Mouse (Mus musculus) MEL (cell line): ENCODE data around the gene Nxph3. TPM values are rescaled to one million over a fixed set of nuclear protein-coding genes. Genes with fewer than 3 reads are reported as not detected.
A peak's percentile ranks its signal among the peaks of the same experiment; 100 is the strongest.

ENCODE experiments used
- DNase-seq: peaks from one replicate; pipeline ENCODE4 v3.0.0; 2011; ENCODE audit warnings: low read depth, low spot score
- H3K27ac ChIP-seq: 2 replicates; pipeline ENCODE4 v1.5.1; 2012; ENCODE audit warnings: low read depth, mild to moderate bottlenecking, control low read depth, low read length, moderate library complexity; ENCODE audit not compliant: control insufficient read depth
- H3K27me3 ChIP-seq, 2 experiments: fragments of 150-350 bp in 1 of 2; sonication (generic) in 1 of 2; 2 replicates each; pipeline ENCODE4 v1.6.1; 2012; ENCODE audit warnings: low read length in 2 of 2, mild to moderate bottlenecking in 2 of 2, improper control_type of control experiment in 1 of 2, moderate library complexity in 1 of 2; ENCODE audit not compliant: insufficient read depth in 2 of 2, control insufficient read depth in 1 of 2
- H3K36me3 ChIP-seq, 2 experiments: 2 replicates each; pipeline ENCODE4 v1.6.1; 2012 to 2014; ENCODE audit warnings: low read length in 2 of 2, improper control_type of control experiment in 1 of 2, inconsistent platforms in 1 of 2, mild to moderate bottlenecking in 1 of 2; ENCODE audit not compliant: insufficient read depth in 2 of 2, control insufficient read depth in 1 of 2
- H3K4me1 ChIP-seq, 2 experiments: fragments of 150-350 bp in 1 of 2; sonication (generic) in 1 of 2; 2 replicates each; pipeline ENCODE4 v1.6.1; 2012; ENCODE audit warnings: low read length in 2 of 2, improper control_type of control experiment in 1 of 2, mild to moderate bottlenecking in 1 of 2; ENCODE audit not compliant: insufficient read depth in 2 of 2, control insufficient read depth in 1 of 2
- H3K4me3 ChIP-seq, 2 experiments: fragments of 150-350 bp in 1 of 2; sonication (generic) in 1 of 2; 2 replicates each; pipeline ENCODE4 v1.5.1; 2012; ENCODE audit warnings: low read depth in 2 of 2, low read length in 2 of 2, mild to moderate bottlenecking in 2 of 2, moderate library complexity in 2 of 2, control low read depth in 1 of 2, improper control_type of control experiment in 1 of 2; ENCODE audit not compliant: control insufficient read depth in 1 of 2, insufficient read depth in 1 of 2
- H3K79me2 ChIP-seq: 2 replicates; pipeline ENCODE4 v1.6.1; 2012; ENCODE audit warnings: mild to moderate bottlenecking, low read length, moderate library complexity; ENCODE audit not compliant: control insufficient read depth, poor library complexity, insufficient read depth
- H3K9ac ChIP-seq: 2 replicates; pipeline ENCODE4 v1.6.1; 2012; ENCODE audit warnings: low read depth, mild to moderate bottlenecking, control low read depth, low read length, moderate library complexity; ENCODE audit not compliant: control insufficient read depth, poor library complexity, severe bottlenecking
- H3K9me3 ChIP-seq: fragments of 150-350 bp; sonication (generic); replicated peaks from 2 replicates; pipeline ENCODE4 v1.6.1; 2012; ENCODE audit warnings: mild to moderate bottlenecking, low read length, improper control_type of control experiment, moderate library complexity; ENCODE audit not compliant: insufficient read depth
- BHLHE40 ChIP-seq: IDR thresholded peaks from 2 replicates; pipeline ENCODE4 v1.6.1; 2012; ENCODE audit warnings: low read depth, mild to moderate bottlenecking, inconsistent platforms, low read length, improper control_type of control experiment, borderline replicate concordance
- CHD1 ChIP-seq: IDR thresholded peaks from 2 replicates; pipeline ENCODE4 v1.6.1; 2012; ENCODE audit warnings: low read depth, mild to moderate bottlenecking, inconsistent platforms, low read length, improper control_type of control experiment
- CHD2 ChIP-seq: IDR thresholded peaks from 2 replicates; pipeline ENCODE4 v1.6.1; 2011; ENCODE audit warnings: low read length, improper control_type of control experiment
- CTCF ChIP-seq, 3 experiments: IDR thresholded peaks in 2 of 3; conservative IDR thresholded peaks in 1 of 3; 2 replicates each; pipeline ENCODE4 v1.5.1; 2011 to 2012; ENCODE audit warnings: low read length in 3 of 3, low read depth in 2 of 3, mild to moderate bottlenecking in 2 of 3, improper control_type of control experiment in 1 of 3, inconsistent platforms in 1 of 3, mixed read lengths in 1 of 3, moderate library complexity in 1 of 3; ENCODE audit not compliant: control insufficient read depth in 1 of 3, insufficient read depth in 1 of 3, poor library complexity in 1 of 3, severe bottlenecking in 1 of 3
- EP300 ChIP-seq, 2 experiments: IDR thresholded peaks; 2 replicates each; pipeline ENCODE4 v1.6.1; 2011; ENCODE audit warnings: improper control_type of control experiment in 2 of 2, low read length in 2 of 2, low read depth in 1 of 2, mild to moderate bottlenecking in 1 of 2
- GABPA ChIP-seq: IDR thresholded peaks from 2 replicates; pipeline ENCODE4 v1.6.1; 2012; ENCODE audit warnings: low read depth, mild to moderate bottlenecking, inconsistent platforms, low read length, improper control_type of control experiment, moderate library complexity
- KAT2A ChIP-seq: conservative IDR thresholded peaks from 2 replicates; pipeline ENCODE4 v1.6.1; 2012; ENCODE audit warnings: low read depth, low read length, improper control_type of control experiment, inconsistent platforms
- MAZ ChIP-seq: IDR thresholded peaks from 2 replicates; pipeline ENCODE4 v1.6.1; 2012; ENCODE audit warnings: low read depth, mild to moderate bottlenecking, inconsistent platforms, low read length, improper control_type of control experiment
- MEF2A ChIP-seq: IDR thresholded peaks from 2 replicates; pipeline ENCODE4 v1.6.1; 2014; ENCODE audit warnings: low read depth, mild to moderate bottlenecking, inconsistent platforms, low read length, improper control_type of control experiment; ENCODE audit not compliant: poor library complexity, insufficient replicate concordance, severe bottlenecking; ENCODE audit errors: extremely low read depth
- MYB ChIP-seq: IDR thresholded peaks from 2 replicates; pipeline ENCODE4 v1.6.1; 2011; ENCODE audit warnings: mild to moderate bottlenecking, low read depth, low read length, improper control_type of control experiment
- POLR2A ChIP-seq, 2 experiments: IDR thresholded peaks; 2 replicates each; pipeline ENCODE4 v1.6.1; 2011 to 2012; ENCODE audit warnings: low read length in 2 of 2, mild to moderate bottlenecking in 2 of 2, control low read depth in 1 of 2, improper control_type of control experiment in 1 of 2, low read depth in 1 of 2, moderate library complexity in 1 of 2; ENCODE audit not compliant: control insufficient read depth in 1 of 2, insufficient read depth in 1 of 2, poor library complexity in 1 of 2
- POLR2AphosphoS5 ChIP-seq: IDR thresholded peaks from 2 replicates; pipeline ENCODE4 v1.6.1; 2012; ENCODE audit warnings: low read depth, borderline replicate concordance, mild to moderate bottlenecking, inconsistent platforms, low read length, moderate library complexity, mixed read lengths
- RCOR1 ChIP-seq: IDR thresholded peaks from 2 replicates; pipeline ENCODE4 v1.6.1; 2012; ENCODE audit warnings: low read depth, mild to moderate bottlenecking, inconsistent platforms, low read length, improper control_type of control experiment
- SIN3A ChIP-seq: IDR thresholded peaks from 2 replicates; pipeline ENCODE4 v1.6.1; 2012; ENCODE audit warnings: low read length, improper control_type of control experiment, inconsistent platforms
- SMC3 ChIP-seq: IDR thresholded peaks from 2 replicates; pipeline ENCODE4 v1.6.1; 2011; ENCODE audit warnings: low read depth, low read length, improper control_type of control experiment
- TAL1 ChIP-seq: IDR thresholded peaks from 2 replicates; pipeline ENCODE4 v1.6.1; 2012; ENCODE audit warnings: mild to moderate bottlenecking, inconsistent platforms, low read length, moderate library complexity, mixed read lengths
- USF2 ChIP-seq, 2 experiments: IDR thresholded peaks; 2 replicates each; pipeline ENCODE4 v1.6.1; 2011 to 2012; ENCODE audit warnings: improper control_type of control experiment in 2 of 2, low read length in 2 of 2, borderline replicate concordance in 1 of 2, inconsistent platforms in 1 of 2, low read depth in 1 of 2, mild to moderate bottlenecking in 1 of 2; ENCODE audit not compliant: insufficient read depth in 1 of 2
- ZC3H11A ChIP-seq: IDR thresholded peaks from 2 replicates; pipeline ENCODE4 v1.6.1; 2012; ENCODE audit warnings: low read depth, mild to moderate bottlenecking, inconsistent platforms, low read length, improper control_type of control experiment
- ZKSCAN1 ChIP-seq: IDR thresholded peaks from 2 replicates; pipeline ENCODE4 v1.6.1; 2012; ENCODE audit warnings: low read depth, mild to moderate bottlenecking, inconsistent platforms, low read length, improper control_type of control experiment, moderate library complexity
- ZNF384 ChIP-seq: IDR thresholded peaks from 2 replicates; pipeline ENCODE4 v1.6.1; 2012; ENCODE audit warnings: low read depth, mild to moderate bottlenecking, inconsistent platforms, low read length, improper control_type of control experiment
- polyA plus RNA-seq, 2 experiments: library from polyadenylated mRNA; stranded (reverse) in 1 of 2; unstranded in 1 of 2; fragments of >175 nt in 1 of 2; fragments of >200 nt in 1 of 2; gene quantifications; 2 replicates each; pipeline versions ENCODE4 v1.2.1 to v1.2.4; 2012; ENCODE audit warnings: low replicate concordance in 2 of 2, low read depth in 1 of 2; ENCODE audit not compliant: insufficient read length in 2 of 2, insufficient read depth in 1 of 2, missing spikeins in 1 of 2
- total RNA-seq: library from RNA; depleted of rRNA; stranded (reverse); fragments of 300-350 nt; gene quantifications from 2 replicates; pipeline ENCODE4 v1.2.3, GENCODE M21; 2012

Nxph3 gene
- total and polyA plus RNA-seq, 3 experiments: not detected

- Histone ChIP-seq H3K9me3 (no peaks in the 10 kb centered on the region), H3K36me3 (no peaks in the 10 kb centered on the region), H3K79me2 (no peaks in the 10 kb centered on the region), H3K4me1 (0 out of 4 replicates have a peak, but pooled peaks cover 0 to 5% of the 10 kb centered on the region in 2 experiments), H3K27me3 (peaks cover 8 to 9% of the 10 kb centered on the region in 2 experiments), H3K4me3 (no peak overlapping the region), H3K27ac (no peak overlapping the region), H3K9ac (no peak overlapping the region)
- peak; percentile 25 for DNase-seq
- TF ChIP-seq POLR2A (IDR thresholded peaks at IDR 0.05; ENCODE audit: control insufficient read depth in 1 of 2, insufficient read depth in 1 of 2, low read depth in 1 of 2, low read length in 2 of 2, poor library complexity in 1 of 2): no peak
- TF ChIP-seq CHD2: no peak
- TF ChIP-seq CTCF (IDR thresholded peaks at IDR 0.05 in 2 of 3, conservative IDR thresholded peaks at IDR 0.05 in 1 of 3; ENCODE audit: control insufficient read depth in 1 of 3, insufficient read depth in 1 of 3, low read depth in 2 of 3, low read length in 3 of 3, poor library complexity in 1 of 3, severe bottlenecking in 1 of 3): peak in 2 of 3 experiments; percentile 21 to 22; a peak in 1 of 6 replicates
- peak; percentile 82; the same call in 1 of the 2 replicates for TF ChIP-seq ZKSCAN1
Observed at GRCm38 (mm10) chr11:95519996-95520395, 5.6 kb upstream of the Nxph3 start.

DNA sequence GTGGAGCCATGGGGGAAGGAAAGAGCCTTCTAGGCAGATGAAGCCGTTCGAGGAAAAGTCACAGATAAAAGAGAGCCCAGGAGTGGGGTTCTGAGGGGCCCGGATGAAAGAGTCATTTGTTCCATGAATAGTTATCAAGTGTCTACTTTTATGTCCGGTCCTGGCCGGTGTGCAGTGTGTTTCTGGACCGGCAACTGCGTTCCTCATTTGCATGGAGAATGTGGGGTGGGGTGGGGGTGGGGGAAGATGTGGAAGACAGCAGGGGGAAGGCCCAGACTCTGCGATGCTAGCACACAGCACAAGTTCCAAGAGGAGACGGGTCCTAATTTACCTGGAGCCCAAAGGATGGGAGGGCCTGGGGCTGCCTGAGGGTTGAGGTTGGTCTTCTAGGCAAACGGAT, 4.9 kb upstream of the Nxph3 start:
- no peak for DNase-seq
- H3K9ac ChIP-seq: no peak overlapping the region

DNA sequence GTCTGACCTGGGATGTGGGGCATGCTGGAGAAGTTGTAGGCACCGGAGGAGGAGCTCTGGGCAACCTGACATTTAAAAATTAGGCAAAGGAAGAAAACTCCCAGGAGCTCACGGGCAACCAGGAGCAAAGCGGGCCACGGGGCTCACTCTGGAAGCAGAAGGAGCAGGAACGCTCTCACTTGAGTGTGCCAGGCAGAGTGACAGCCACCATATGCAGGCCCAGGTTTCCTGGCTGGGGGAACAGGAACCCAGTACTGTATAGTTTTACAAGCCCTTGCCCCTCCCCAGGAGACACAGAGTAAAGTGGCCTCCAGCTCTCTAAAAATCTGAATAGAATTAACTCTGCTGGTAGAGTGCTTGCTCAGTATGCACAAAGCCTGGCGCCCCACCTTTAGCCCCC, 2.8 kb upstream of the Nxph3 start:
- Histone ChIP-seq H3K27ac (no peak overlapping the region), H3K36me3 (no peaks in the 10 kb centered on the region), H3K9ac (no peak overlapping the region), H3K27me3 (no peaks in the 10 kb centered on the region), H3K79me2 (no peaks in the 10 kb centered on the region), H3K9me3 (no peaks in the 10 kb centered on the region), H3K4me1 (0 out of 4 replicates have a peak, but pooled peaks cover 0 to 5% of the 10 kb centered on the region in 2 experiments), H3K4me3 (no peak overlapping the region)
- TF ChIP-seq MAZ (no peak), MYB (no peak), RCOR1 (no peak)
- no peak for DNase-seq

More for the DNA sequence above, 4.9 kb upstream of the Nxph3 start:
- H3K9me3 ChIP-seq: no peaks in the 10 kb centered on the region
- H3K4me1 ChIP-seq: 0 out of 4 replicates have a peak, but pooled peaks cover 0 to 5% of the 10 kb centered on the region in 2 experiments
- TF ChIP-seq TAL1 (no peak), CTCF (IDR thresholded peaks at IDR 0.05 in 2 of 3, conservative IDR thresholded peaks at IDR 0.05 in 1 of 3; ENCODE audit: control insufficient read depth in 1 of 3, insufficient read depth in 1 of 3, low read depth in 2 of 3, low read length in 3 of 3, poor library complexity in 1 of 3, severe bottlenecking in 1 of 3) (no peak), USF2 (IDR thresholded peaks at IDR 0.05; ENCODE audit: borderline replicate concordance in 1 of 2, insufficient read depth in 1 of 2, low read depth in 1 of 2, low read length in 2 of 2) (no peak), CHD1 (no peak), ZC3H11A (no peak), KAT2A (no peak), RCOR1 (no peak), GABPA (no peak), BHLHE40 (no peak), POLR2AphosphoS5 (no peak), SMC3 (no peak), EP300 (IDR thresholded peaks at IDR 0.05; ENCODE audit: low read depth in 1 of 2, low read length in 2 of 2) (no peak), MEF2A (no peak), SIN3A (no peak), ZNF384 (no peak)
- peaks cover 4 to 5% of the 10 kb centered on the region in 2 experiments; a peak in 3 of 4 replicates for H3K27me3 ChIP-seq
- no peaks in the 10 kb centered on the region for H3K79me2 ChIP-seq
- no peaks in the 10 kb centered on the region for H3K36me3 ChIP-seq
- no peak overlapping the region for H3K27ac ChIP-seq
- no peak overlapping the region for H3K4me3 ChIP-seq
